Mouse (Mus musculus) neural tube, embryonic 11.5 days (tissue): ENCODE measurements around the gene Lrrk1. TPM values are rescaled to one million over a fixed set of nuclear protein-coding genes. Genes with fewer than 3 reads are reported as not detected.

Experiments
- ATAC-seq: fragments of 200-750 bp; cut with Nextera tagmentation; 2 replicates; pipeline ENCODE4 v1.8.0; 2017; ENCODE audit warnings: moderate number of reproducible peaks, mild to moderate bottlenecking, moderate TSS enrichment, moderate library complexity; ENCODE audit not compliant: insufficient read depth, low FRiP score, low TSS enrichment
- DNase-seq: peaks from one replicate; pipeline ENCODE4 v3.0.0-alpha.2; 2015; ENCODE audit warnings: low spot score
- H3K27ac ChIP-seq: fragments of 300-500 bp; sonication (generic); 2 replicates; pipeline ENCODE4 v1.5.1; 2014; ENCODE audit warnings: low read depth, mild to moderate bottlenecking, low read length
- H3K27me3 ChIP-seq: fragments of 300-500 bp; sonication (generic); 2 replicates; pipeline ENCODE4 v1.6.1; 2014; ENCODE audit warnings: mild to moderate bottlenecking, low read length, mixed read lengths; ENCODE audit not compliant: control insufficient read depth, insufficient read depth
- H3K36me3 ChIP-seq: fragments of 300-500 bp; sonication (generic); 2 replicates; pipeline ENCODE4 v1.6.1; 2014; ENCODE audit warnings: mild to moderate bottlenecking, low read length, moderate library complexity, mixed read lengths; ENCODE audit not compliant: control insufficient read depth, insufficient read depth
- H3K4me1 ChIP-seq: fragments of 300-500 bp; sonication (generic); 2 replicates; pipeline ENCODE4 v1.6.1; 2014; ENCODE audit warnings: low read length, mixed read lengths; ENCODE audit not compliant: control insufficient read depth, insufficient read depth
- H3K4me2 ChIP-seq: fragments of 300-500 bp; sonication (generic); 2 replicates; pipeline ENCODE4 v1.6.1; 2014; ENCODE audit warnings: low read depth, mild to moderate bottlenecking, moderate library complexity
- H3K4me3 ChIP-seq: fragments of 300-500 bp; sonication (generic); 2 replicates; pipeline ENCODE4 v1.5.1; 2014; ENCODE audit warnings: low read depth, low read length
- H3K9ac ChIP-seq: fragments of 300-500 bp; sonication (generic); 2 replicates; pipeline ENCODE4 v1.6.1; 2014; ENCODE audit warnings: mild to moderate bottlenecking, low read length
- H3K9me3 ChIP-seq: fragments of 300-500 bp; sonication (generic); 2 replicates; pipeline ENCODE4 v1.6.1; 2016; ENCODE audit warnings: low read length; ENCODE audit not compliant: control insufficient read depth
- WGBS: fragments of 180-500 bp; shearing (Covaris S2); extraction: QIAGEN DNeasy Blood & Tissue Kit; methylation state at CpG from one replicate; pipeline ENCODE4 v1.1.7; 2014; 5-methylcytosine and 5-hydroxymethylcytosine counted together
- polyA plus RNA-seq: library from polyadenylated mRNA; unstranded; fragments of >200 nt; fragmentation: Nextera tagmentation; extraction: Ambion mirVana; gene quantifications from 2 replicates; pipeline ENCODE4 v1.2.1, GENCODE M21; 2014

Gene Lrrk1
- polyA plus RNA-seq, 1 experiment from 2014 or later, result 7.0 TPM

- 89% methylated on average over 8 of the region's 8 CpGs for WGBS
- no peak for DNase-seq
- H3K4me2 ChIP-seq, result no peak overlapping the region
- no peak overlapping the region for H3K27ac ChIP-seq
- no peak overlapping the region for H3K4me3 ChIP-seq
- no peaks in the 10 kb centered on the region for H3K27me3 ChIP-seq
- ATAC-seq, result no peak
- no peak overlapping the region for H3K9ac ChIP-seq
- H3K4me1 ChIP-seq, result no peaks in the 10 kb centered on the region
- H3K9me3 ChIP-seq, result no peaks in the 10 kb centered on the region
- no peaks in the 10 kb centered on the region for H3K36me3 ChIP-seq
These were observed 32.2 kb downstream of the Lrrk1 start for GRCm38 (mm10) chr7:66355791-66356522.

- H3K36me3 ChIP-seq, result no peaks in the 10 kb centered on the region
- DNase-seq, result no peak
- H3K4me3 ChIP-seq, result no peak overlapping the region
- no peaks in the 10 kb centered on the region for H3K27me3 ChIP-seq
- no peak overlapping the region for H3K9ac ChIP-seq
- H3K9me3 ChIP-seq, result no peaks in the 10 kb centered on the region
- H3K27ac ChIP-seq, result no peak overlapping the region
- H3K4me2 ChIP-seq, result no peak overlapping the region
- no peaks in the 10 kb centered on the region for H3K4me1 ChIP-seq
- ATAC-seq, result no peak
- WGBS, result 43% methylated on average over 3 of the region's 3 CpGs
These were observed 33.2 kb downstream of the Lrrk1 start for GRCm38 (mm10) chr7:66354911-66355310.

DNA sequence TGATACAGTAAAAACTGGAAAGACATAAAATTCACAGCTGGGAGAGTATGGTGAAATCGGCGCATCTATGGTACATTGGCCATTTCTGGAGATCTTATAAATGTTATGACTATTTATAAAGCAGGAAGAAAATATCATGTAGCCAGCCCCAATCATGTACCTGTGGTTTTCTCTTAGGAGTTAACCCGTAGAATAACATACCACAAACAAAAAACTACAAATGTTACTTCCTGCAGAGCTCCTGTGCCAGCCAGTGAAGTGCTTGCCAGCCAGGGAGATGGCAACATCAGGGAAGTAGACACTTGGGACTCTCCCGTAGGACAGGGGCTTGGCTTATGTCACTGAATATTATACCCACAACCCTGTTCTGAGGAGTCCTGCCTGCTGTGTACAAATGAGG is 37.1 kb downstream of the Lrrk1 start:
- H3K9ac ChIP-seq, result no peak overlapping the region
- DNase-seq (no peak), ATAC-seq (no peak)
- H3K4me3 ChIP-seq, result no peak overlapping the region
- no peaks in the 10 kb centered on the region for H3K36me3 ChIP-seq
- no peaks in the 10 kb centered on the region; the same call in 1 of the 2 replicates for H3K4me1 ChIP-seq
- H3K4me2 ChIP-seq, result no peak overlapping the region
- 95% methylated on average over 4 of the region's 4 CpGs for WGBS
- no peak overlapping the region for H3K27ac ChIP-seq
- no peaks in the 10 kb centered on the region for H3K9me3 ChIP-seq
- no peaks in the 10 kb centered on the region for H3K27me3 ChIP-seq

DNA sequence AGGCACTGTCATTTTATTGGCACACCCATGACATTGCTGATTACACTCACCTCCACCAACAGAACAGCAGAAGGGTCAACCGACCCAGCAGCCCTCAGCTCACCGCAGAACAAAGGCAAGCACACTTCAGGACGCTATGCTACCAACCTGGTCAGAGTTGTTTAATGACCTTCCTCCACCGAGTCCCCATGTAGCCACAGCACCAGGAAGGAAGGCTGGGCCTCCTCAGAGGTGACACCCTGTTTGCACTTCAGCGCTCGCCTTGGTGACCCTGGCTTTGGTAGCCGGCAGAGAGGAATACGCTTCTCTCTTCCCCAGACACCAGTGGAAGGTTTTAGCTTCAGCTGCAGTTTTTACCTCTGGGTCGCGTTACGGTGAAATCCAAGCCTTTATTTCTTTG is 38.5 kb downstream of the Lrrk1 start:
- ATAC-seq (no peak), DNase-seq (no peak)
- no peaks in the 10 kb centered on the region for H3K9me3 ChIP-seq
- H3K36me3 ChIP-seq, result no peaks in the 10 kb centered on the region
- H3K4me1 ChIP-seq, result no peaks in the 10 kb centered on the region; the same call in 1 of the 2 replicates
- no peak overlapping the region for H3K27ac ChIP-seq
- WGBS, result 57% methylated on average over 11 of the region's 11 CpGs
- no peaks in the 10 kb centered on the region for H3K27me3 ChIP-seq
- no peak overlapping the region for H3K4me2 ChIP-seq
- no peak overlapping the region for H3K9ac ChIP-seq
- no peak overlapping the region for H3K4me3 ChIP-seq

DNA sequence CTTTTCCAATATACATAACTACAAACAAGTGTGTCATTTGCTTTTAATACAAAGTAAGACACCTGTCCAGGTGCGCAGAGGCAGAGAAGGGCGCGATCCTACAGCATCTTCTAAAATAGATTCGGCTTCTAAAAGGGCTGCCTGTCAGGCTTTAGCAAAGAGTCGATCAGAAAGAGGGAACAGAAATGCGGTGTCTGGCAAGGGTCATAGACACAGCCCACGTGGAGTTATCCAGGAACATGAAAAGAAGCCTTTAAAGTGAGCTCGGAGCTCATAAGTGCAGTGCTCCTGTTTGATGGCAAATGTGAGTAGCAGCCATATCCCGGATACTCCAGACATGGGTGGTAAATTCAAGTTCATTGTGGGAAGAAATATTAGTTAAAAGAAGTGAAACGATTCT is 39.6 kb downstream of the Lrrk1 start:
- no peak for DNase-seq
- no peak overlapping the region for H3K9ac ChIP-seq

GRCm38 (mm10) chr7:66346959-66347663 is 41.0 kb downstream of the Lrrk1 start:
- DNase-seq (peak; percentile 49), ATAC-seq (peak; percentile 61; the same call in 1 of the 2 replicates)
- H3K4me2 ChIP-seq, result no peak overlapping the region
- WGBS, result 28% methylated on average over 9 of the region's 9 CpGs
- no peaks in the 10 kb centered on the region for H3K36me3 ChIP-seq
- H3K4me3 ChIP-seq, result no peak overlapping the region
- no peak overlapping the region; the same call in 1 of the 2 replicates for H3K9ac ChIP-seq
- H3K27me3 ChIP-seq, result no peaks in the 10 kb centered on the region
- H3K9me3 ChIP-seq, result no peaks in the 10 kb centered on the region
- H3K4me1 ChIP-seq, result no peaks in the 10 kb centered on the region; the same call in 1 of the 2 replicates
- no peak overlapping the region for H3K27ac ChIP-seq

More for the DNA sequence above, 39.6 kb downstream of the Lrrk1 start:
- H3K4me2 ChIP-seq, result no peak overlapping the region
- H3K36me3 ChIP-seq, result no peaks in the 10 kb centered on the region
- H3K9me3 ChIP-seq, result no peaks in the 10 kb centered on the region
- H3K4me1 ChIP-seq, result no peaks in the 10 kb centered on the region; the same call in 1 of the 2 replicates
- H3K27ac ChIP-seq, result no peak overlapping the region
- WGBS, result 89% methylated on average over 10 of the region's 10 CpGs
- H3K27me3 ChIP-seq, result no peaks in the 10 kb centered on the region
- ATAC-seq, result no peak
- no peak overlapping the region for H3K4me3 ChIP-seq

DNA sequence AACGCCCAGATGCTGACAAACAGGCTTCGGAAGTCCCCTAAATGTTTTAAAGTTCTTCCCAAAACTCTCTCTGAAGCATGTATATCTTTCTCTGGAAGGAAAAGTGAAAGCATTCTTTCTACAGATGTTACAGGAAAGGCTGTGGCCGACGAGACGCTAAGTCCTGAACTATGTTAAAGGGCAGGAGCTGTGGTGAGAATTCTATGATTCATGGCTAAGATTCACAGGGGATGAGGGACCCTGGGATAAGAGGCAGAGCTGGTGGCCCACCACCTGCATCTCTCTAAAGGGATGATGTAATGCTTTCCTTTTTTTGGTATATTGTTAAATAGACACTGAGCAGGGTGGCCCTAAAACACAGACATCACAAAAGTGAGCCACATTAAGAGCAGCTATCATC is 44.8 kb downstream of the Lrrk1 start:
- Histone ChIP-seq H3K36me3 (no peaks in the 10 kb centered on the region), H3K9me3 (no peaks in the 10 kb centered on the region), H3K4me2 (no peak overlapping the region), H3K9ac (no peak overlapping the region), H3K4me3 (no peak overlapping the region), H3K4me1 (no peaks in the 10 kb centered on the region; the same call in 1 of the 2 replicates), H3K27me3 (no peaks in the 10 kb centered on the region), H3K27ac (no peak overlapping the region)
- DNase-seq (no peak), ATAC-seq (no peak)
- 87% methylated on average over 5 of the region's 5 CpGs for WGBS

DNA sequence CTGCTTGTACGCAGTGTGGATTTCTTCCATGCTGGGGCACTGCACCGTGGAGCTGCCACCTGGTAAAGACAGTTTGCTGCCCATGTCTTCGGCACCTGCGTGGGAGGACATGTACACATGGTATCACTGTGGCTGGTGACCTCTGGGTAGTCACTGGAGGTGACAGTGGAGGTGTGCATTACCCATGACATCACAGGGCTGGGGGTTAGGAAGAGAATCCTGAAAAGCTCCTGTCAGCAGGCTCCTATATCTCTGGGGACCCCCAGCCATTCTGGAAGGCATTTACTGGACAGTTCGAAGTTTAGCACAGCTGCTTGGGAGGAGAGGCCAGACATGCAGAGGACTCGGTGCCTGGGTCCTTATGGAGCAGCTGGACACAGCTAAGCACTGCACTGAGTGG is 45.3 kb downstream of the Lrrk1 start:
- H3K36me3 ChIP-seq, result no peaks in the 10 kb centered on the region
- H3K27me3 ChIP-seq, result no peaks in the 10 kb centered on the region
- DNase-seq (no peak), ATAC-seq (no peak)
- no peak overlapping the region for H3K4me2 ChIP-seq
- no peak overlapping the region for H3K27ac ChIP-seq
- no peaks in the 10 kb centered on the region; the same call in 1 of the 2 replicates for H3K4me1 ChIP-seq
- no peak overlapping the region for H3K9ac ChIP-seq
- H3K9me3 ChIP-seq, result no peaks in the 10 kb centered on the region
- no peak overlapping the region for H3K4me3 ChIP-seq
- WGBS, result 78% methylated on average over 6 of the region's 6 CpGs

- no peaks in the 10 kb centered on the region; the same call in 1 of the 2 replicates for H3K4me1 ChIP-seq
- no peak overlapping the region for H3K4me3 ChIP-seq
- H3K36me3 ChIP-seq, result no peaks in the 10 kb centered on the region
- DNase-seq (peak; percentile 56), ATAC-seq (no peak)
- WGBS, result 42% methylated on average over 4 of the region's 4 CpGs
- H3K4me2 ChIP-seq, result no peak overlapping the region
- H3K9me3 ChIP-seq, result no peaks in the 10 kb centered on the region
- H3K27me3 ChIP-seq, result no peaks in the 10 kb centered on the region
- H3K9ac ChIP-seq, result no peak overlapping the region
- H3K27ac ChIP-seq, result no peak overlapping the region
These were observed 45.8 kb downstream of the Lrrk1 start for GRCm38 (mm10) chr7:66342323-66342722.
